Mouse (Mus musculus) forelimb bud, embryonic 11.5 days (tissue): ENCODE measurements around the gene Mtr.

Experiments used
- DNase-seq: peaks from one replicate; pipeline ENCODE4 v3.0.0-alpha.2; 2012; ENCODE audit warnings: low read depth, low spot score

The Mtr gene

GRCm38 (mm10) chr13:12257391-12258380 is at the start of gene Mtr:
Mtr (minus strand) TSS chr13:12258113.
- DNase-seq = peak; percentile 95

DNA sequence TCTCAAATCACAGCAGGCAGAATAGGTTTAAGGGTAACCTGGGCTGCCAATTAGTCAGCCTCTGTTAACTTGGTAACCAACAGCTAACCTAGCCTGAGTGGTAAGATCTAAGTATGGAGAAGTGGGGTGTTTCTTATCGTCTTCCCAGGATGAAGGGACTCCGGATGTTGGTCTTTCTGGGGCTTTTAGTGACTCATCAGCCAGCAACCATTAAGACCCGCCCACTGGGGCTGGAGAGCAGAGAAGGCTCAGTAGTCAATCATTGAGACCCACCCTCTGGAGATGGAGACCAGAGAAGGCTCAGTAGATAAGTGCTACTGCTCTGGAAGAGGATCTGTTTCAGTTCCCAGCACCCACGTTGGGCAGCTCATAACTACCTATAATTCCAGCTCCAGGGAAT is 49.4 kb upstream of the Mtr start:
- no peak for DNase-seq

DNA sequence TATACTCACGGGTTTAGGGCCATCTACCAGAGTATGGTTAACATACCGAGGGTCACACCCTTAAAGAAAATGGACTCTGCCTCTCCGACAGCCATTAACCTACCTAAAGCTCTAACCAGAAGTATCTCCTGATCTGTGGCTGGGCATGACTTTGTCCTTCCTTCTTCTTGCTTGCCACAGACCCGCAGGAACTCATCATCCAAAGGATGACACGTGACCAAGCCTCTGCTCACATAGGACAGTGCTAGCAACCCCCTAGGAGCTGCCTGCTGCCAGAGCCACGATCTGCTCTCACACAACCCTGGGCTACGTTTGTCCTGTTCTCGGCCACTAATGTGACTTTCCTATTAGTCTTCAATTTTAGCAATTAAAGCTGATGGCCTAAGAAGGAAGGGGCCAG is 47.6 kb upstream of the Mtr start:
- DNase-seq = no peak

- DNase-seq = no peak
Measured at GRCm38 (mm10) chr13:12304991-12305390, 47.1 kb upstream of the Mtr start.

GRCm38 (mm10) chr13:12297777-12298176 is 39.9 kb upstream of the Mtr start:
- DNase-seq = no peak

- DNase-seq = no peak
Measured at GRCm38 (mm10) chr13:12296701-12297100, 38.8 kb upstream of the Mtr start.

- peak; percentile 35 for DNase-seq
Measured at GRCm38 (mm10) chr13:12293810-12294209, 35.9 kb upstream of the Mtr start.

GRCm38 (mm10) chr13:12290700-12291099 is 32.8 kb upstream of the Mtr start:
- DNase-seq = no peak

DNA sequence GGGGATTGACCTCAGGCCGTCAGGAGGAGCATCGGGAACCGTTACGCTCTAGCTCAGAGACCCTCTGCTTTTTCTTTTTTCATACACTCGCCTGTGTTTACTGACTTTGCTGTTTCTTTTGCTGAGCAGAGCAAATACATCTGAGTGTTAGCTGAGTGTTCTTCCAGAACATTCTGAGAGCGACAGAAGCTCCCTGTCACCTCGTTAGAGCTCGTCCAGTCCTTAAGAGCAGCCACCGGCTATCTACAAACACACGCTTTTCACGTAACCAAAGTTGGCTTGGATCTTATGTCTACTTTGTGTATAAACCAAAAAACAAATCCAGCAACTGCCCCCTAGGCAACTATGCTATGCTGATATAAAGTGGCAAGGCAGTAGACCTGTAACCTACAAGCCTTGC is 26.6 kb upstream of the Mtr start:
- DNase-seq = no peak

- DNase-seq = no peak
Measured at GRCm38 (mm10) chr13:12283826-12284225, 25.9 kb upstream of the Mtr start.

- DNase-seq = no peak
Measured at GRCm38 (mm10) chr13:12274721-12275120, 16.8 kb upstream of the Mtr start.

DNA sequence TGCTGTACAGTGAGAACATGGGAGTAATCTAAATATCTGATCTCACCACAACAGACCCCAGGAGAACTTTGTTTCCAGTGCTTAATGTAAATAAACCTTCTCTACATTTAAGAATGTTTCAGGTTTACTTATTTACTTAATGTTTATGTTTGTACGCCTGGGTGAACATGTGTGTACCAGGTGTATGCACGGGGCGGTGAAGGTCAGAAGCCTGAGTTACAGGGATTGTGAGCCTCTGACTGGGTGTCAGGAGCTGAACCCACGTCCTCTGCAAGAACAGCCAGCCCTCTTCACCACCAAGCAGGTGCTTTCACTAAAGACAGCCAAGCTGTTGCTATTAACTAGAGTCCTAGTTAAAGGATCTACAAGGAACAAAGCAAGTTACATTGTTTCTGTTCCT is 16.3 kb upstream of the Mtr start:
- no peak for DNase-seq

GRCm38 (mm10) chr13:12272953-12273352 is 15.0 kb upstream of the Mtr start:
- DNase-seq = peak; percentile 36

DNA sequence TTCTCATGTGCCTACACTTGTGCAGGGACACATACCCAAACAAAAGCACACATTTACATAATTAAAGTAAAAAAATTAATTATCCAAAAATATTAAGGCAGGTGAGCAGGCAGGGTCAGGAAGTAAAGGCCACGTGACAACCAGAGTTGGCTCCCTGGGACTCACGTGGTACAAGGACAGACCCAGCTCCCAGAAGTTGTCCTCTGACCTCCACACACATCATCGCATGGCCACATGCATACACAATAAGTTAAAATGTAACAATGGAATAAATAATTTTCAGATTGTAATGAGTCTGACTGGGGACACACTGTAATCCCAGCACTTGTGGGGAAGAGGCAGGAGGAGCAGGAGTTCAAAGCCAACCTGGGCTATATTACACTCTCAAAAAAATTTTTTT is 10.1 kb upstream of the Mtr start:
- DNase-seq = no peak

GRCm38 (mm10) chr13:12267097-12267496 is 9.2 kb upstream of the Mtr start:
- no peak for DNase-seq

- no peak for DNase-seq
Measured at GRCm38 (mm10) chr13:12263996-12264395, 6.1 kb upstream of the Mtr start.

GRCm38 (mm10) chr13:12261505-12261904 is 3.6 kb upstream of the Mtr start:
- no peak for DNase-seq

DNA sequence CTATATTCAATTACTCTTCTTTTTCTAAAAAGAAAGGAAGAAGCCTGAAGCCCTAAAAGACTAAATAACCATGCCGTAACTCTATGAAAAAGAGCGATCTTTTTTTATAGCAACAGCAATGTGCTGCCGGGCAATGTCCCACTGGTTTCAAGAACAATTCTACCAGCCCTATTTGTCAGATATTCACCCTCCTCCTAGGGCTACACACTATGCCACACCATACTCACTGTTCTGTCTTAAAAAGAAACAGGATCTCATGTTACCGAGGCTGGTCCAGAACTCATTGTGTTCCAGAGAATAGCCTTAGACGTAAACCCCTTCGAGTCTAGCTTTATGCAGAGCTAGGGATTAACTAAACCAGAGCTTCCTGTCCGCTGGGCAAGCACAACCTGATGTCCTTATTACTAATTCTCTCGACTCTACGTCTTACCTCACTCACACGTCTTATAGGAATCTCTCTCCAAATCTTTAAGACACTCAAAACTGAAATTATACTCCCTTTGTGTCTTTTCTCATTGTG is 982 bp downstream of the Mtr start:
- DNase-seq = peak; percentile 17

- DNase-seq = no peak
Measured at GRCm38 (mm10) chr13:12255911-12256705, 1.8 kb downstream of the Mtr start.

GRCm38 (mm10) chr13:12250496-12250895 is 7.4 kb downstream of the Mtr start:
- no peak for DNase-seq

DNA sequence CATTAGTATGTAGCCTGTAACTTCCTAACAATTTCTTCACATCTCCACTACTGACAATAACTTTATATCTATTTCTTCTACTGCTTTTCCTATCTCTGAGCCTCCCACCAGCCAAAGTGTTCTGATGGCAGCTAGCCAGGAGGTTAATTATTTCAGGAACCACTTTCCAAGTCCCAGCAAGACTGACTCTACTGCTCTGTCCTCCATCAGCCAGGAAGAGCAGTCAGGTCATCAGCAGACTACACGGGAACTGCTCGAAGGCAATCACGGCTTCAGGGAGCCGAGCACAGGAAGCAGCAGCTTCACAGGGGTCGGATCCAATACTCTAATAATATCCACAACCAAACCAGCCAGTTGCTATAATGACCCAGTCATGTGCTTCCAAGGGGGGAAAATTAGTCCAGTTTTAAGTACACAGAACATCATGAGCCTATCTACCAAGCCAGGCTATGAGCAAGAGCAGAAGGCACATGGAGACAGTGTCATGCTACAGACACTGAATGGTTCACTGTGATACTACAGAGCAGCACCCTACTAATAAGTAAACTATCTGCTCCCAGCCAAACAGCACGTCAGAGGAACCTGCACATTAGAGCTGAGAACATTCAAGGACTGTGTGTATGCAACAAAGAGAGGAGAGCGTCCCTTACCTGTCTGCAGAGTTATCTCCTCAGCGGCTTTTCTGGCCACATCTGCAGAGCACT is 8.6 kb downstream of the Mtr start:
- DNase-seq = no peak

DNA sequence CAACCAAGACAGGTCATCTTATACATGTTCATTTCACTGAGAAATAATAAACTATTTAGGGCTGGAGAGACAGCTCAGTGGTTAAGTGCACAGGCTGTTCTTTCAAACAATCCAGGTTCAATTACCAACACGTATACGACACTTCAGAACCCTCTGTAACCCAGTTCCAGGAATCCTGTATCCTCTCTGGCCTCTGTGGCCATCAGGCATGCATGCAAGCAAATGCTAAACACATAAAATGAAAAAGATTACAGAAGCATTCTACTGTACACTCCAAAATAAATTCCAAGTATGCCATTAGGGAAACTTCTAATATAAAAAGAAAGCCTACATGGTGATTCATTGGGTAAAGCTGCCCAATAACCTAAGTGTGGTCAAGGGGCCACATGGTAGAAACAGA is 12.0 kb downstream of the Mtr start:
- no peak for DNase-seq
